Mouse (Mus musculus) MEL (cell line): ENCODE data around the gene Hvcn1. TPM values are rescaled to one million over a fixed set of nuclear protein-coding genes. Genes with fewer than 3 reads are reported as not detected.

ENCODE experiments used
- DNase-seq: peaks from one replicate; pipeline ENCODE4 v3.0.0; 2011; ENCODE audit warnings: low read depth, low spot score
- H3K27ac ChIP-seq: 2 replicates; pipeline ENCODE4 v1.5.1; 2012; ENCODE audit warnings: low read depth, mild to moderate bottlenecking, control low read depth, low read length, moderate library complexity; ENCODE audit not compliant: control insufficient read depth
- H3K27me3 ChIP-seq, 2 experiments: fragments of 150-350 bp in 1 of 2; sonication (generic) in 1 of 2; 2 replicates each; pipeline ENCODE4 v1.6.1; 2012; ENCODE audit warnings: low read length in 2 of 2, mild to moderate bottlenecking in 2 of 2, improper control_type of control experiment in 1 of 2, moderate library complexity in 1 of 2; ENCODE audit not compliant: insufficient read depth in 2 of 2, control insufficient read depth in 1 of 2
- H3K36me3 ChIP-seq, 2 experiments: 2 replicates each; pipeline ENCODE4 v1.6.1; 2012 to 2014; ENCODE audit warnings: low read length in 2 of 2, improper control_type of control experiment in 1 of 2, inconsistent platforms in 1 of 2, mild to moderate bottlenecking in 1 of 2; ENCODE audit not compliant: insufficient read depth in 2 of 2, control insufficient read depth in 1 of 2
- H3K4me1 ChIP-seq, 2 experiments: fragments of 150-350 bp in 1 of 2; sonication (generic) in 1 of 2; 2 replicates each; pipeline ENCODE4 v1.6.1; 2012; ENCODE audit warnings: low read length in 2 of 2, improper control_type of control experiment in 1 of 2, mild to moderate bottlenecking in 1 of 2; ENCODE audit not compliant: insufficient read depth in 2 of 2, control insufficient read depth in 1 of 2
- H3K4me3 ChIP-seq, 2 experiments: fragments of 150-350 bp in 1 of 2; sonication (generic) in 1 of 2; 2 replicates each; pipeline ENCODE4 v1.5.1; 2012; ENCODE audit warnings: low read depth in 2 of 2, low read length in 2 of 2, mild to moderate bottlenecking in 2 of 2, moderate library complexity in 2 of 2, control low read depth in 1 of 2, improper control_type of control experiment in 1 of 2; ENCODE audit not compliant: control insufficient read depth in 1 of 2, insufficient read depth in 1 of 2
- H3K79me2 ChIP-seq: 2 replicates; pipeline ENCODE4 v1.6.1; 2012; ENCODE audit warnings: mild to moderate bottlenecking, low read length, moderate library complexity; ENCODE audit not compliant: control insufficient read depth, poor library complexity, insufficient read depth
- H3K9ac ChIP-seq: 2 replicates; pipeline ENCODE4 v1.6.1; 2012; ENCODE audit warnings: low read depth, mild to moderate bottlenecking, control low read depth, low read length, moderate library complexity; ENCODE audit not compliant: control insufficient read depth, poor library complexity, severe bottlenecking
- H3K9me3 ChIP-seq: fragments of 150-350 bp; sonication (generic); replicated peaks from 2 replicates; pipeline ENCODE4 v1.6.1; 2012; ENCODE audit warnings: mild to moderate bottlenecking, low read length, improper control_type of control experiment, moderate library complexity; ENCODE audit not compliant: insufficient read depth
- CTCF ChIP-seq, 3 experiments: IDR thresholded peaks in 2 of 3; conservative IDR thresholded peaks in 1 of 3; 2 replicates each; pipeline ENCODE4 v1.5.1; 2011 to 2012; ENCODE audit warnings: low read length in 3 of 3, low read depth in 2 of 3, mild to moderate bottlenecking in 2 of 3, improper control_type of control experiment in 1 of 3, inconsistent platforms in 1 of 3, mixed read lengths in 1 of 3, moderate library complexity in 1 of 3; ENCODE audit not compliant: control insufficient read depth in 1 of 3, insufficient read depth in 1 of 3, poor library complexity in 1 of 3, severe bottlenecking in 1 of 3
- E2F4 ChIP-seq: IDR thresholded peaks from 2 replicates; pipeline ENCODE4 v1.6.1; 2011; ENCODE audit warnings: low read depth, low read length, improper control_type of control experiment, borderline replicate concordance
- ELF1 ChIP-seq: IDR thresholded peaks from 2 replicates; pipeline ENCODE4 v1.6.1; 2014; ENCODE audit warnings: low read depth, mild to moderate bottlenecking, inconsistent platforms, low read length, improper control_type of control experiment, moderate library complexity
- EP300 ChIP-seq, 2 experiments: IDR thresholded peaks; 2 replicates each; pipeline ENCODE4 v1.6.1; 2011; ENCODE audit warnings: improper control_type of control experiment in 2 of 2, low read length in 2 of 2, low read depth in 1 of 2, mild to moderate bottlenecking in 1 of 2
- GABPA ChIP-seq: IDR thresholded peaks from 2 replicates; pipeline ENCODE4 v1.6.1; 2012; ENCODE audit warnings: low read depth, mild to moderate bottlenecking, inconsistent platforms, low read length, improper control_type of control experiment, moderate library complexity
- GATA1 ChIP-seq: IDR thresholded peaks from 2 replicates; pipeline ENCODE4 v1.6.1; 2011; ENCODE audit warnings: low read depth, low read length, improper control_type of control experiment
- HCFC1 ChIP-seq: IDR thresholded peaks from 2 replicates; pipeline ENCODE4 v1.6.1; 2012; ENCODE audit warnings: low read depth, mild to moderate bottlenecking, inconsistent platforms, low read length, improper control_type of control experiment, moderate library complexity
- MAFK ChIP-seq: IDR thresholded peaks from 2 replicates; pipeline ENCODE4 v1.6.1; 2011; ENCODE audit warnings: low read depth, mild to moderate bottlenecking, low read length, improper control_type of control experiment, borderline replicate concordance
- MEF2A ChIP-seq: IDR thresholded peaks from 2 replicates; pipeline ENCODE4 v1.6.1; 2014; ENCODE audit warnings: low read depth, mild to moderate bottlenecking, inconsistent platforms, low read length, improper control_type of control experiment; ENCODE audit not compliant: poor library complexity, insufficient replicate concordance, severe bottlenecking; ENCODE audit errors: extremely low read depth
- MXI1 ChIP-seq: IDR thresholded peaks from 2 replicates; pipeline ENCODE4 v1.6.1; 2011; ENCODE audit warnings: mild to moderate bottlenecking, low read depth, low read length, improper control_type of control experiment
- NELFE ChIP-seq: IDR thresholded peaks from 2 replicates; pipeline ENCODE4 v1.6.1; 2011; ENCODE audit warnings: low read depth, low read length, improper control_type of control experiment
- POLR2AphosphoS5 ChIP-seq: IDR thresholded peaks from 2 replicates; pipeline ENCODE4 v1.6.1; 2012; ENCODE audit warnings: low read depth, borderline replicate concordance, mild to moderate bottlenecking, inconsistent platforms, low read length, moderate library complexity, mixed read lengths
- RAD21 ChIP-seq: IDR thresholded peaks from 2 replicates; pipeline ENCODE4 v1.6.1; 2011; ENCODE audit warnings: mild to moderate bottlenecking, low read depth, low read length, improper control_type of control experiment
- SIN3A ChIP-seq: IDR thresholded peaks from 2 replicates; pipeline ENCODE4 v1.6.1; 2012; ENCODE audit warnings: low read length, improper control_type of control experiment, inconsistent platforms
- TBP ChIP-seq: IDR thresholded peaks from 2 replicates; pipeline ENCODE4 v1.8.0; 2011; ENCODE audit warnings: low read depth, low read length, improper control_type of control experiment
- USF2 ChIP-seq, 2 experiments: IDR thresholded peaks; 2 replicates each; pipeline ENCODE4 v1.6.1; 2011 to 2012; ENCODE audit warnings: improper control_type of control experiment in 2 of 2, low read length in 2 of 2, borderline replicate concordance in 1 of 2, inconsistent platforms in 1 of 2, low read depth in 1 of 2, mild to moderate bottlenecking in 1 of 2; ENCODE audit not compliant: insufficient read depth in 1 of 2
- ZC3H11A ChIP-seq: IDR thresholded peaks from 2 replicates; pipeline ENCODE4 v1.6.1; 2012; ENCODE audit warnings: low read depth, mild to moderate bottlenecking, inconsistent platforms, low read length, improper control_type of control experiment
- ZKSCAN1 ChIP-seq: IDR thresholded peaks from 2 replicates; pipeline ENCODE4 v1.6.1; 2012; ENCODE audit warnings: low read depth, mild to moderate bottlenecking, inconsistent platforms, low read length, improper control_type of control experiment, moderate library complexity
- ZNF384 ChIP-seq: IDR thresholded peaks from 2 replicates; pipeline ENCODE4 v1.6.1; 2012; ENCODE audit warnings: low read depth, mild to moderate bottlenecking, inconsistent platforms, low read length, improper control_type of control experiment
- polyA plus RNA-seq, 2 experiments: library from polyadenylated mRNA; stranded (reverse) in 1 of 2; unstranded in 1 of 2; fragments of >175 nt in 1 of 2; fragments of >200 nt in 1 of 2; gene quantifications; 2 replicates each; pipeline versions ENCODE4 v1.2.1 to v1.2.4; 2012; ENCODE audit warnings: low replicate concordance in 2 of 2, low read depth in 1 of 2; ENCODE audit not compliant: insufficient read length in 2 of 2, insufficient read depth in 1 of 2, missing spikeins in 1 of 2
- total RNA-seq: library from RNA; depleted of rRNA; stranded (reverse); fragments of 300-350 nt; gene quantifications from 2 replicates; pipeline ENCODE4 v1.2.3, GENCODE M21; 2012

Hvcn1 gene
- total and polyA plus RNA-seq, 3 experiments = 8.4 to 13.5 TPM; not detected in 1

- Histone ChIP-seq H3K9ac (no peak overlapping the region), H3K4me3 (no peak overlapping the region), H3K27me3 (no peaks in the 10 kb centered on the region), H3K9me3 (no peaks in the 10 kb centered on the region), H3K36me3 (peaks cover 0 to 3% of the 10 kb centered on the region in 2 experiments; a peak in 2 of 4 replicates), H3K79me2 (no peaks in the 10 kb centered on the region), H3K4me1 (peaks cover 0 to 8% of the 10 kb centered on the region in 2 experiments; a peak in 2 of 4 replicates), H3K27ac (peak overlapping the region; percentile 50; the same call in 1 of the 2 replicates)
- TF ChIP-seq MEF2A (no peak), NELFE (no peak), MAFK (no peak), RAD21 (peak; percentile 29), ZKSCAN1 (no peak), GATA1 (no peak), ZNF384 (peak; percentile 57), USF2 (IDR thresholded peaks at IDR 0.05; ENCODE audit: borderline replicate concordance in 1 of 2, insufficient read depth in 1 of 2, low read depth in 1 of 2, low read length in 2 of 2) (no peak), SIN3A (no peak), ELF1 (no peak), MXI1 (no peak), ZC3H11A (0 out of 2 replicates have a peak, but pooled peaks have one; percentile 10), EP300 (IDR thresholded peaks at IDR 0.05; ENCODE audit: low read depth in 1 of 2, low read length in 2 of 2) (no peak), CTCF (IDR thresholded peaks at IDR 0.05 in 2 of 3, conservative IDR thresholded peaks at IDR 0.05 in 1 of 3; ENCODE audit: control insufficient read depth in 1 of 3, insufficient read depth in 1 of 3, low read depth in 2 of 3, low read length in 3 of 3, poor library complexity in 1 of 3, severe bottlenecking in 1 of 3) (peak; percentile 9 to 37 (median 15); a peak in 2 of 6 replicates), POLR2AphosphoS5 (no peak), HCFC1 (no peak), E2F4 (no peak), GABPA (no peak)
- no peak for DNase-seq
Measured at GRCm38 (mm10) chr5:122192347-122192746, 14.3 kb upstream of the Hvcn1 start.

GRCm38 (mm10) chr5:122200872-122201271 lies 5.7 kb upstream of the Hvcn1 start:
- no peak overlapping the region for H3K27ac ChIP-seq
- H3K9ac ChIP-seq = no peak overlapping the region
- DNase-seq = no peak

More at GRCm38 (mm10) chr5:122200872-122201271, 5.7 kb upstream of the Hvcn1 start:
- TF ChIP-seq HCFC1 (no peak), TBP (no peak)
- TF ChIP-seq, all 39 proteins: peak for 0
- H3K9me3 ChIP-seq = no peaks in the 10 kb centered on the region
- no peaks in the 10 kb centered on the region for H3K79me2 ChIP-seq
- H3K4me3 ChIP-seq = no peak overlapping the region
- no peaks in the 10 kb centered on the region for H3K36me3 ChIP-seq
- peaks cover 0 to 3% of the 10 kb centered on the region in 2 experiments; a peak in 3 of 4 replicates for H3K4me1 ChIP-seq
- H3K27me3 ChIP-seq = no peaks in the 10 kb centered on the region
